Mouse (Mus musculus): Measurements from ENCODE around the gene Trim46. TPM values are rescaled to one million over a fixed set of nuclear protein-coding genes. Genes with fewer than 3 reads are reported as not detected.
A peak's percentile ranks its signal among the peaks of the same experiment; 100 is the strongest.

Gene Trim46
- polyA plus RNA-seq, 1 experiment from 2014 or later, result 0.56 TPM

DNA sequence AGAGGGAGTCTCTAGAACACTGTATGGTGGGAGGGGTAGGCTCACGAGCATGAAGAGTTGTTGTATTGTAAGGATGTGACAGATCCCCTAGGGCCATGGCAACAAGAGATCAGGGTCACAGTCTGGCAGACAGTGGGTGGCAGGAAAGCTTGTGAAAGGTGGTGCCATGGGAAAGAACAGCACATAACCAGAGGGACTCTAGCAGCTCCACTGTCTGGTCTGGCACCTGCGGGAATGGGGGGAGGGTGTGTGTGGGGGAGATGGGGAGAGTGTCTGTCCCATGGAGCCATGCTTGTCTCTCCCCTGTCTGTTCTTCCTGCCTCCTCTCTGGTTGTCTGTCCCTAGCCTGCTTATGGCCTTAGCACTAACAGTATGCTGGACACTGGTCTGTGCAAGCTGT lies 39.4 kb upstream of the Trim46 start:
- Histone ChIP-seq H3K4me3 (ENCODE audit: low read depth, low read length) (no peak overlapping the region), H3K27ac (ENCODE audit: low read depth, low read length) (no peak overlapping the region), H3K9me3 (replicated peaks; ENCODE audit: control insufficient read depth, low read length) (no peaks in the 10 kb centered on the region), H3K36me3 (ENCODE audit: control insufficient read depth, insufficient read depth, low read length) (no peaks in the 10 kb centered on the region), H3K27me3 (ENCODE audit: control insufficient read depth, insufficient read depth, low read length) (no peaks in the 10 kb centered on the region; the same call in 1 of the 2 replicates), H3K9ac (ENCODE audit: low read depth, low read length) (no peak overlapping the region), H3K4me2 (no peak overlapping the region), H3K4me1 (ENCODE audit: control insufficient read depth, insufficient read depth, low read length) (peaks cover 6% of the 10 kb centered on the region; the same call in 1 of the 2 replicates)
- no peak for ATAC-seq (replicated peaks; ENCODE audit: insufficient number of reproducible peaks, low FRiP score, low TSS enrichment)
- WGBS (ENCODE audit: insufficient replicate concordance), result 35% methylated on average over 2 of the region's 2 CpGs

DNA sequence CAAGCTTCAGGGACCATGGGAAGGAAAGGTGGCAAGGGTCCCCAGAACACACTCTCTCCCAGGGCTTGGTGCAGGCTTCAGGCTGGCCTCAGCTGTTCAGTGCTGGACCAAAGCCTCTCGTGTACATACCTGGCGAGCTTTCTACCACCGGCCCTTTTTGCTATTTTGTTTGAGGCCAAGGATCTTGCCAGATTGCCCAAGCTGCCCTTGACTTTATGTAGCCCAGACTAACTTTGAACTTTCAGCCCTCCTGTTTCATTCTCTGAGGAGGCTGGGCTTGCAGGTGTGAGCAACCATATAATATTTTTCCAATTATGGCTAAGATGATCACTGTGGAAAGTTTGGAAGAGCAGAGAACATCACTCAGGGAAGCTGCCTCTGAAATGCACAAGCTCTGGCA lies 38.2 kb upstream of the Trim46 start:
- Histone ChIP-seq H3K27ac (ENCODE audit: low read depth, low read length) (no peak overlapping the region), H3K4me2 (no peak overlapping the region), H3K36me3 (ENCODE audit: control insufficient read depth, insufficient read depth, low read length) (no peaks in the 10 kb centered on the region), H3K9ac (ENCODE audit: low read depth, low read length) (no peak overlapping the region), H3K27me3 (ENCODE audit: control insufficient read depth, insufficient read depth, low read length) (no peaks in the 10 kb centered on the region; the same call in 1 of the 2 replicates), H3K4me1 (ENCODE audit: control insufficient read depth, insufficient read depth, low read length) (peaks cover 6% of the 10 kb centered on the region; the same call in 1 of the 2 replicates), H3K9me3 (replicated peaks; ENCODE audit: control insufficient read depth, low read length) (no peaks in the 10 kb centered on the region), H3K4me3 (ENCODE audit: low read depth, low read length) (no peak overlapping the region)
- WGBS (ENCODE audit: insufficient replicate concordance), result 69% methylated on average over 3 of the region's 3 CpGs
- no peak for ATAC-seq (replicated peaks; ENCODE audit: insufficient number of reproducible peaks, low FRiP score, low TSS enrichment)

DNA sequence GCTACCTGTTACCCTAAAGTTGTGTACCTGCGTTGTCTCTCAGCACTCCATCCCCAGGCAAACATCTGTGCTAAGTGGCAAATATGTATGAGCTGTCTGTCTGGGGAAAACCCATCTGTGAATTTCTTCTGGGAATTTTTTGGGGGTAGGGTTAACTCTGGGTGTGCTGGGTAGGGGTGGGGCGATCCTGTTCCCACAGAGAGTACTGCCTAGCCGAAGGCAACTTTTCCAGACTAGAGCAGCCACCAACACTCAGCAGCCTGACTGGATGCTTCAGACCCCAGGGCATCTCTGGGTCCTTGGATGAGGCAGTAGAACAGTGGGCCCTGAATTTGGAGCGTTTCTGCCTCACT lies 36.2 kb upstream of the Trim46 start:
- Histone ChIP-seq H3K36me3 (ENCODE audit: control insufficient read depth, insufficient read depth, low read length) (no peaks in the 10 kb centered on the region), H3K9me3 (replicated peaks; ENCODE audit: control insufficient read depth, low read length) (no peaks in the 10 kb centered on the region), H3K4me3 (ENCODE audit: low read depth, low read length) (no peak overlapping the region), H3K27ac (ENCODE audit: low read depth, low read length) (no peak overlapping the region), H3K9ac (ENCODE audit: low read depth, low read length) (no peak overlapping the region), H3K27me3 (ENCODE audit: control insufficient read depth, insufficient read depth, low read length) (peaks cover 3% of the 10 kb centered on the region), H3K4me1 (ENCODE audit: control insufficient read depth, insufficient read depth, low read length) (peaks cover 15% of the 10 kb centered on the region), H3K4me2 (no peak overlapping the region)
- no peak for ATAC-seq (replicated peaks; ENCODE audit: insufficient number of reproducible peaks, low FRiP score, low TSS enrichment)
- WGBS (ENCODE audit: insufficient replicate concordance), result 20% methylated on average over 4 of the region's 4 CpGs

DNA sequence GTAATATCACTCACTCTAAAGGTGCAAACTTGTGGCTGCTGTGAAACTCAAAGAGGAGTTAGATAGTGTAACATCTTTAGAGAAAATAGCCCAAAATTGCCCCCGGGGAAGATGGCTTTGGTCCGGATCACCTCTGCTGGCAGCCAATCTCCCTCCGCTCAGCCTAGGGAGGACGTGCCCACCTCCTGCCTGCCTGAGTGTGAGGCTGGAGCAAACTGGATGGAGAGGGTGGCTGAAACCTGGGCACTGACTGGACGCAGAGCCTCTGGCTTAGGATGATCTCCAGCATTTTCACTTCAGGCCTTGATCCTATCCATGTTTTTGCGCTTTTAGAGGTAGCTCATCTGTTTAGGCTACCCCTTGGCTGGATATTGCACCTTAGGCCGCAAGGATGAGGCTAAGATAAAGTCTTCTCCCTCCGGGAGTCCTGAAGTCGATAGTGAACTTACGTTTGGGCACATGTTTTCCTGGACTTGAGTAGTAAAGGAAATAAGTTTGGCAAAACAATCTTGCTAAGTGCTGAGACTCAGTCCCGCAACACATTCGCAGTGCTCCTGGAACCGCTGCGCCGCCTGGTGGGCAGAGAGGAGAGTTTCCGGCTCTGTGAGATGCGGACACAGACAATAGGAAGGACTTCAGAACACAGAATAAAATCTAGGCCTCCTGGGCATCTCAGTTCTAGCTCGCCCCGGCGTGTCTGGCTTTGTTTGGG lies 35.6 kb upstream of the Trim46 start:
- H3K9ac ChIP-seq (ENCODE audit: low read depth, low read length), result peak overlapping the region; percentile 69; the same call in 1 of the 2 replicates
- peak overlapping the region; percentile 67 for H3K4me3 ChIP-seq (ENCODE audit: low read depth, low read length)
- H3K4me1 ChIP-seq (ENCODE audit: control insufficient read depth, insufficient read depth, low read length), result peaks cover 20% of the 10 kb centered on the region
- no peaks in the 10 kb centered on the region for H3K9me3 ChIP-seq (replicated peaks; ENCODE audit: control insufficient read depth, low read length)
- no peaks in the 10 kb centered on the region for H3K36me3 ChIP-seq (ENCODE audit: control insufficient read depth, insufficient read depth, low read length)
- peak overlapping the region; percentile 91 for H3K4me2 ChIP-seq
- no peak for ATAC-seq (replicated peaks; ENCODE audit: insufficient number of reproducible peaks, low FRiP score, low TSS enrichment)
- H3K27me3 ChIP-seq (ENCODE audit: control insufficient read depth, insufficient read depth, low read length), result peaks cover 3% of the 10 kb centered on the region
- no peak overlapping the region for H3K27ac ChIP-seq (ENCODE audit: low read depth, low read length)
- 12% methylated on average over 20 of the region's 20 CpGs for WGBS (ENCODE audit: insufficient replicate concordance)

DNA sequence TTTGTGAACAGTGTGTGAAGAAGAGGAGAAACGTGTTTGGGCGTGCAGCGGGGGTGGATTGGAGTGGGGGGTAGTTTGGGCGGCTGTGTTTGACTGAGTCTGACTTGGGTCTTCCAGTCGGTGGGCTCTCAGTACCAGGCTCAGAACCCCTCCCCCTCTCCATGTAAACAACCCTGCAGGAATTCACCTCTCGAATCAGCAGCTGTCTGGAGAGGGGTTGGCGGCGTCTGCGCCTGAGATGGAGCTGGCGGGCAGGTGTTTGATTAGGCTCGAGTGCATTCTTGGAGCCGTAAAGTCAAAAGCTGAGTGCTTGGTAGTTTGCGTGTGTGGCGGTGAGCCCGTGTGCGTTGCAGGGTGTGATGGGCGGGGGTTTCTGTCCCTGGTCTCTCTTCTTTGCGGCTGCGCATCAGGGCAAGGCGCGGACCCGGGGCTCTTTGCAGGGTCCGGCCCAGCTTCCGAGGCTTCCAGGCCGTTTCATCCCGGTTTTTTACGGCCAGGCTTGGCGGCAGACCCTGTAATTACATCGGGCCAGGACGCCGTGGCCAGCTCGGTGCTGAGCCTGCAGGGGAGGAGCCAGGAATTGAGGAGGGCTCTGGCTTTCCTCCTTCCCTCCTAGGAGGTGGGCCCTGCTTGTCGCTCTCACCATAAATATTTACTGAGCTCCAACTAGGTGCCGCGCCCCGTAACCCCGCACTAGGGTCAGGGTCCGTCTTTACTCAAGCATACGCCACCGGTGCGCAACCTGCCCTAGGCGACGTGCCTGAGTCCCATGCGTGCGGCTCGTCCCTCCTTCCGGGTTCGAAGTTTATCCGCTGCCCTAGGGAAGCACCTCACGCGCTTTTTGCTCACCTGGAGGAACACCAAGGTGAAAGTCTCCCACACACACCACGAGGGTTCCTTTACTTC lies 34.8 kb upstream of the Trim46 start, which contains the start of gene Efna1:
TSS of gene Efna1 (minus strand) at position 537 of the 906 bp plus-strand sequence.
- Histone ChIP-seq H3K4me3 (ENCODE audit: low read depth, low read length) (peak within 1 kb of the TSS; percentile 67), H3K4me1 (ENCODE audit: control insufficient read depth, insufficient read depth, low read length) (peaks cover 26% of the 10 kb centered on the region), H3K27ac (ENCODE audit: low read depth, low read length) (peak within 1 kb of the TSS; percentile 78; the same call in 1 of the 2 replicates), H3K9ac (ENCODE audit: low read depth, low read length) (peak within 1 kb of the TSS; percentile 77), H3K4me2 (peak within 1 kb of the TSS; percentile 91), H3K27me3 (ENCODE audit: control insufficient read depth, insufficient read depth, low read length) (peaks cover 3% of the 10 kb centered on the region), H3K36me3 (ENCODE audit: control insufficient read depth, insufficient read depth, low read length) (peaks cover 2% of the 10 kb centered on the region; the same call in 1 of the 2 replicates), H3K9me3 (replicated peaks; ENCODE audit: control insufficient read depth, low read length) (no peaks in the 10 kb centered on the region)
- no peak for ATAC-seq (replicated peaks; ENCODE audit: insufficient number of reproducible peaks, low FRiP score, low TSS enrichment)
- under 1% methylated on average over 52 of the region's 52 CpGs for WGBS (ENCODE audit: insufficient replicate concordance)

DNA sequence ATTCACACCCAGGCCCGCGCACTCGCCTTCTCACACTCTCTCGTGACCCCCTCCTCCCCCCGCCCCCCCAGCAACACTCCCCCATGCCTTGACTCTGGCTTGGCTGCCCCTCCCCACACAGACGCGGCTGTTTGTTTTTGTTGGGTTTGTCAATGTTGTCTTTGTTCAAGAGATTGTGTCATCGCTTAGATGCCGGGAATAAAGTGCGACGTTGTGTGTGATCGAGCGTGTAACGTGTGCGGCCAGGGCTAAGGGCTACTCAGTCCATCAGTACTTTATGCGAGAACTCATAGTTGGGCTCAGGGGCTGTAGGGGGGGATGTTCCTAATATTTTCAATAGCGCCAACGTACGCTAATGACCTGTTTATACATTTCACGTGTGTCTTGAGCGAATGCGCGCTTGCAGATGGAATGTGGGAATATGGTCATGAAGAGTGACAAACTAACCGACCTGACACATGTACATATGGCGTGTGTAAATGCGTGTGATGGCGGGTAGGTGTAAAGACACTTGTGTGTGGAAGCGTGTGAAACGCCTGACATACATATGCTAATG lies 34.0 kb upstream of the Trim46 start:
- WGBS (ENCODE audit: insufficient replicate concordance), result under 1% methylated on average over 29 of the region's 29 CpGs
- Histone ChIP-seq H3K4me3 (ENCODE audit: low read depth, low read length) (peak overlapping the region; percentile 67), H3K9ac (ENCODE audit: low read depth, low read length) (peak overlapping the region; percentile 77), H3K36me3 (ENCODE audit: control insufficient read depth, insufficient read depth, low read length) (peaks cover 6% of the 10 kb centered on the region), H3K4me1 (ENCODE audit: control insufficient read depth, insufficient read depth, low read length) (peaks cover 26% of the 10 kb centered on the region), H3K4me2 (peak overlapping the region; percentile 91), H3K27me3 (ENCODE audit: control insufficient read depth, insufficient read depth, low read length) (peaks cover 3% of the 10 kb centered on the region), H3K27ac (ENCODE audit: low read depth, low read length) (peak overlapping the region; percentile 78; the same call in 1 of the 2 replicates), H3K9me3 (replicated peaks; ENCODE audit: control insufficient read depth, low read length) (no peaks in the 10 kb centered on the region)
- no peak for ATAC-seq (replicated peaks; ENCODE audit: insufficient number of reproducible peaks, low FRiP score, low TSS enrichment)

DNA sequence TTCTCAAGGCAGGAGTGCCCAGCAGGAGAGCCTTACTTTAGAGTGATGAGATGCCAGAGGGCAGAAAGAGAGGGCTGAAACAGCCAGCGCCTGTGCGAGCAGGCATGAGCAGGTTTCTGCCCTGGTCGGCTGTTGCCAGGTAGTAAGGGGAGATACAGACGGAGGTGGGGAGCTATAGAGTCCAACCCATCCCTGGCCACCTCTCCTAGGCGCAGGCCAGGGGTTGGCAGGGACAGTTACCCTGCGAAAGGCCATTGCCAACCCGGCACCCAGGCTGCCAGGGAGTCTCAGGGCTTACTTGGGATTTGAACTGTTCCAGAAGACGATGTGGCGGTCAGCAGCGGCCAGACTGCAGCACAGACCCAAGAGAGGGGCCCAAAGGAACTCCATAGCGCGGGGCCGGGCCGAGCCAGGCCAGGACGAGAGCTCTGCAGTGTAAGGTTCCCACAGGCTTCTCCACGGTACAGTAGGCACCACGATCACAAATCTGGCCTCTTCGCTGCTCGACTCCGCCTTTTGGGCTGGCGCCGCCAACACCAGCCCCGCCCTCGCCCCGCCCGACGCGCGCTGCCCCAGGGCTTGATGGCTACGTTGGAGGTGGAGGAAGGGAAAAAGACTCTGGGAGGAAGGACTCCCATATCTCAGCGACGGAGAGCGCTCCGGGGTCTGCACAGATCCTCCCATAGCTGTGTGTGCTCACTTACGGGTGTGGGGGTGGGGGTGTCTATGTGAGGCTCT lies 33.2 kb upstream of the Trim46 start:
- Histone ChIP-seq H3K27me3 (ENCODE audit: control insufficient read depth, insufficient read depth, low read length) (peaks cover 3% of the 10 kb centered on the region), H3K27ac (ENCODE audit: low read depth, low read length) (peak overlapping the region; percentile 78), H3K9ac (ENCODE audit: low read depth, low read length) (peak overlapping the region; percentile 77), H3K4me1 (ENCODE audit: control insufficient read depth, insufficient read depth, low read length) (peaks cover 26% of the 10 kb centered on the region), H3K4me3 (ENCODE audit: low read depth, low read length) (peak overlapping the region; percentile 67), H3K4me2 (peak overlapping the region; percentile 91), H3K9me3 (replicated peaks; ENCODE audit: control insufficient read depth, low read length) (no peaks in the 10 kb centered on the region), H3K36me3 (ENCODE audit: control insufficient read depth, insufficient read depth, low read length) (peaks cover 7% of the 10 kb centered on the region)
- WGBS (ENCODE audit: insufficient replicate concordance), result 2% methylated on average over 35 of the region's 35 CpGs
- ATAC-seq (replicated peaks; ENCODE audit: insufficient number of reproducible peaks, low FRiP score, low TSS enrichment), result peak; percentile 62

DNA sequence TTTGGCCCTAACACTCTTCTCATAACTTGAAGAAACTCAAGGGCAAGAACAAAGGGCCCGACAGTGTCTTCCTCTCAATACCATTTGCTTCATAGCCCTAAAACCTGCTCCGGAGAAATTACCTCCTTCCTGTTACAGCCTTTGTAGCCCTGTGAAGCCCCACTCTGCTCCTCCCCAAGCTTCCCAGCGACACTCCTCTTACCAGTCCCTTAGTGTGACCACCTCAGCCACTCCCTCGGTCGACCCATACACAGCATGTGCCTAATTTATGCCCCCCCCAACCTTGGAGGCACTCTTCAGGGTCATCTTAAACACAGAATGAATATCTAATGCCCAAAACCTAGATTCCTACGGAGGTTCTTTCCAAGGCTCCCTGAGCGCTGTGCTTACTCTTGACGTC lies 32.5 kb upstream of the Trim46 start:
- Histone ChIP-seq H3K9me3 (replicated peaks; ENCODE audit: control insufficient read depth, low read length) (no peaks in the 10 kb centered on the region), H3K27me3 (ENCODE audit: control insufficient read depth, insufficient read depth, low read length) (peaks cover 3% of the 10 kb centered on the region), H3K9ac (ENCODE audit: low read depth, low read length) (peak overlapping the region; percentile 77), H3K27ac (ENCODE audit: low read depth, low read length) (peak overlapping the region; percentile 78), H3K4me2 (peak overlapping the region; percentile 91), H3K4me3 (ENCODE audit: low read depth, low read length) (peak overlapping the region; percentile 67), H3K4me1 (ENCODE audit: control insufficient read depth, insufficient read depth, low read length) (peaks cover 26% of the 10 kb centered on the region), H3K36me3 (ENCODE audit: control insufficient read depth, insufficient read depth, low read length) (peaks cover 7% of the 10 kb centered on the region)
- WGBS (ENCODE audit: insufficient replicate concordance), result 8% methylated on average over 8 of the region's 8 CpGs
- no peak for ATAC-seq (replicated peaks; ENCODE audit: insufficient number of reproducible peaks, low FRiP score, low TSS enrichment)
